Mouse (Mus musculus): ENCODE data around the gene 2410015M20Rik. TPM values are rescaled to one million over a fixed set of nuclear protein-coding genes. Genes with fewer than 3 reads are reported as not detected.

The 2410015M20Rik gene
- 221 TPM for polyA plus RNA-seq (2017; shearing (Covaris generic))

GRCm38 (mm10) chr17:56609452-56610171 is at the start of gene 2410015M20Rik:
Gene 2410015M20Rik (minus strand): TSS chr17:56609771.

GRCm38 (mm10) chr17:56627530-56628277 is 18.1 kb upstream of the 2410015M20Rik start, which contains the start of gene Catsperd:
Gene Catsperd (plus strand): TSS chr17:56628143.

GRCm38 (mm10) chr17:56626754-56627470 is 17.3 kb upstream of the 2410015M20Rik start, which contains the start of gene Lonp1:
Gene Lonp1 (minus strand): TSS chr17:56626887.

GRCm38 (mm10) chr17:56613236-56613844 is 3.8 kb upstream of the 2410015M20Rik start, which contains the start of gene Rpl36:
Gene Rpl36 (plus strand): TSS chr17:56613416.

GRCm38 (mm10) chr17:56584257-56585130 is 25.1 kb downstream of the 2410015M20Rik start, which contains the start of the genes Safb2 and Safb:
Gene Safb2 (minus strand): TSS chr17:56584585.
Gene Safb (plus strand): TSS chr17:56584825.

Other genes starting within 250 kb of the 2410015M20Rik start
- 11.2 TPM for gene Ptprs, start 133.3 kb downstream of the 2410015M20Rik start, polyA plus RNA-seq (2017; shearing (Covaris generic))
- not detected for gene Znrf4, start 97.3 kb downstream of the 2410015M20Rik start, polyA plus RNA-seq (2017; shearing (Covaris generic))
- 1.00 TPM for gene Gm20219, start 55.4 kb downstream of the 2410015M20Rik start, polyA plus RNA-seq (2017; shearing (Covaris generic))
- 197 TPM for gene Safb2, start 25.2 kb downstream of the 2410015M20Rik start, polyA plus RNA-seq (2017; shearing (Covaris generic))
- 192 TPM for gene Safb, start 24.9 kb downstream of the 2410015M20Rik start, polyA plus RNA-seq (2017; shearing (Covaris generic))
- gene Rpl36, start 3.6 kb upstream of the 2410015M20Rik start, polyA plus RNA-seq (2017; shearing (Covaris generic)): 1,818 TPM
- 12.7 TPM for gene Lonp1, start 17.1 kb upstream of the 2410015M20Rik start, polyA plus RNA-seq (2017; shearing (Covaris generic))
- gene Catsperd, start 18.4 kb upstream of the 2410015M20Rik start, polyA plus RNA-seq (2017; shearing (Covaris generic)): 2.7 TPM
- gene Ranbp3, start 63.5 kb upstream of the 2410015M20Rik start, polyA plus RNA-seq (2017; shearing (Covaris generic)): 115 TPM
- 257 TPM for gene Ndufa11, start 108.0 kb upstream of the 2410015M20Rik start, polyA plus RNA-seq (2017; shearing (Covaris generic))
- gene Vmac, start 108.3 kb upstream of the 2410015M20Rik start, polyA plus RNA-seq (2017; shearing (Covaris generic)): 8.2 TPM
- not detected for gene Nrtn, start 147.8 kb upstream of the 2410015M20Rik start, polyA plus RNA-seq (2017; shearing (Covaris generic))
- gene Dus3l, start 155.0 kb upstream of the 2410015M20Rik start, polyA plus RNA-seq (2017; shearing (Covaris generic)): 64.7 TPM
- 2.4 TPM for gene Prr22, start 160.5 kb upstream of the 2410015M20Rik start, polyA plus RNA-seq (2017; shearing (Covaris generic))
- gene Rfx2, start 221.2 kb upstream of the 2410015M20Rik start, polyA plus RNA-seq (2017; shearing (Covaris generic)): 1.4 TPM